Mouse (Mus musculus) thymus, adult 2 months (tissue): ENCODE data around the gene Mcm2. TPM values are rescaled to one million over a fixed set of nuclear protein-coding genes. Genes with fewer than 3 reads are reported as not detected.

Experiments used
- DNase-seq: peaks from one replicate; pipeline ENCODE4 v3.0.0; 2021
- H3K27ac ChIP-seq: fragments of 200-500 bp; 2 replicates; pipeline ENCODE4 v1.5.1; 2012; ENCODE audit warnings: low read length, control low read depth; ENCODE audit not compliant: control insufficient read depth, insufficient read depth
- H3K27me3 ChIP-seq: fragments of 200-500 bp; 2 replicates; pipeline ENCODE4 v1.6.1; 2012; ENCODE audit warnings: mild to moderate bottlenecking, low read length, moderate library complexity, mixed read lengths; ENCODE audit not compliant: control insufficient read depth, insufficient read depth
- H3K36me3 ChIP-seq: fragments of 200-500 bp; 2 replicates; pipeline ENCODE4 v1.6.1; 2012; ENCODE audit warnings: mild to moderate bottlenecking, low read length, moderate library complexity; ENCODE audit not compliant: control insufficient read depth, insufficient read depth
- H3K4me1 ChIP-seq: fragments of 200-500 bp; replicated peaks from 2 replicates; pipeline ENCODE4 v1.6.1; 2012; ENCODE audit warnings: low read length; ENCODE audit not compliant: control insufficient read depth, insufficient read depth
- H3K4me3 ChIP-seq: fragments of 200-500 bp; 2 replicates; pipeline ENCODE4 v1.5.1; 2012; ENCODE audit warnings: mild to moderate bottlenecking, low read length, control low read depth, moderate library complexity; ENCODE audit not compliant: control insufficient read depth, insufficient read depth
- CTCF ChIP-seq: fragments of 200-500 bp; IDR thresholded peaks from 2 replicates; pipeline ENCODE4 v1.5.1; 2012; ENCODE audit warnings: mild to moderate bottlenecking, control low read depth, low read length, moderate library complexity, borderline replicate concordance; ENCODE audit not compliant: control insufficient read depth, poor library complexity, insufficient read depth; ENCODE audit errors: extremely low read depth
- POLR2A ChIP-seq: fragments of 200-500 bp; IDR thresholded peaks from 2 replicates; pipeline ENCODE4 v1.6.1; 2012; ENCODE audit warnings: mild to moderate bottlenecking, low read length, control low read depth, moderate library complexity; ENCODE audit not compliant: control insufficient read depth, poor library complexity, insufficient read depth; ENCODE audit errors: extremely low read depth
- WGBS: fragments of 180-500 bp; shearing (Covaris S2); methylation state at CpG from one replicate; pipeline ENCODE4 v1.1.7; 2018; 5-methylcytosine and 5-hydroxymethylcytosine counted together
- polyA plus RNA-seq: library from polyadenylated mRNA; depleted of rRNA; stranded (reverse); fragments of >200 nt; gene quantifications from 2 replicates; pipeline ENCODE4 v1.2.3, GENCODE M21; 2012

Mcm2 gene
- polyA plus RNA-seq, 1 experiment = 169 TPM

DNA sequence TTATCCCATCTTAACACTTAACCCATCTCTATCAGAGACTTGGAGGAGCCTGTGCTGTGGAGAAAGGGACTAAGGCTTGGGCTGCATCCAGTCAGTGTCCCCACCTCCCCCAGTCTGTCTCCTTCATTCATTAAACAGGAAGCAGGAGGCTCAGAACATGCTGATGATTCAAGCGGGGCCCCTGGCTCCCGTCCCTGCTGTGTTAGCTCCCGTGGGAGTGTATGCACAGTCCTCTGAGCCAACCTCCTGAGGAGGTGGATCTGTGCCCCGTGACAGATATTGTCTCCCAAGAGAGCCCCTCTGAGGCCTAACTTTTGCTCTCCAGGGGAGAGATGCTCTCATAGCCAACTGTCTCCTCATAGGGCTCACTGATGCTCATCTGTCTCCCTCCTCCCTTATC, 36.2 kb upstream of the Mcm2 start:
- DNase-seq = no peak
- H3K27me3 ChIP-seq = no peaks in the 10 kb centered on the region
- 63% methylated on average over 4 of the region's 4 CpGs for WGBS

DNA sequence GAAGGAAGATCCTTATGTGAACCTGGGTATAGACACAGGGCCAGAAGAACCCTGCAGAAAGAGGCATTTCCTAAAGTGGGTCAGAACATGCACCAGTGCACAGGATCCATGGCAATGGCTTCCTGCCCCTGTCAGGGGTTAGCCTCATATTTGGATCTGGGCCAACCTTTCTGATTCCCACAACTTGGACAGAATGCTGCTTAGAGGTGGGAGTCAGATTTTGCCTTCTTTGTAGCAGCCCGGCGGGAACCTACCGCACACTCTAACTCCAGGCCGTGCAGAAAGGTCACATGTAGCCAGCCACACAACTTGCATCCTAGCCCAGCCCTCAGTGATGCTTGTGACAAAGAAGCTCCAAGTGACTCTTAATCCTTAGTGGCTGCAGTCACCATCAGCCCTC, 35.6 kb upstream of the Mcm2 start:
- WGBS = 96% methylated on average over 4 of the region's 4 CpGs

More for the DNA sequence above, 36.2 kb upstream of the Mcm2 start:
- Histone ChIP-seq H3K27ac (no peak overlapping the region), H3K36me3 (no peaks in the 10 kb centered on the region), H3K4me3 (no peak overlapping the region), H3K4me1 (peaks cover 38% of the 10 kb centered on the region)
- TF ChIP-seq CTCF (no peak), POLR2A (no peak)

DNA sequence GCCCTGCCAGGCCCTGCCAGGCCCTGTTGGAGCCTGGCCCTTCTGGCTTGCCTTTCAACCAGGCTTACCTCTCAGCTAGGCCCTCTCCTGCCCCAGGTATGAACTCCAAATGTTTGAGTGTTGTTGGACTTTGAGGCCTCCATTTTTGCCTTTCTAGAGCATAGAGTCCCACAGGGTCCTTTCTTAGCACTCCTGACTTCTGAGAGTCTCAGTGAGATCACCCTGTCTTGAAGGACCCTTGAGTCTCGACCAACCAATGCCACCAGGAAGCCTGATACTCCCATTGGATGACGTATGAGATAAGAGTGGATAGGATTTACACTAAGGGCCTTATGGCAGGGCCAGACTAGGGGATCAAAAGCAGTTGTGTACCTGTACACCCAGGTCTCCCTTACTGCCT, 32.9 kb upstream of the Mcm2 start:
- no peaks in the 10 kb centered on the region for H3K27me3 ChIP-seq
- WGBS = 88% methylated on average over 2 of the region's 2 CpGs
- H3K36me3 ChIP-seq = no peaks in the 10 kb centered on the region
- H3K27ac ChIP-seq = no peak overlapping the region
- peaks cover 18% of the 10 kb centered on the region for H3K4me1 ChIP-seq
- no peak overlapping the region for H3K4me3 ChIP-seq
- DNase-seq = no peak
- TF ChIP-seq POLR2A (no peak), CTCF (no peak)

More for the DNA sequence above, 35.6 kb upstream of the Mcm2 start:
- Histone ChIP-seq H3K4me1 (peaks cover 32% of the 10 kb centered on the region), H3K27ac (no peak overlapping the region), H3K36me3 (no peaks in the 10 kb centered on the region), H3K27me3 (no peaks in the 10 kb centered on the region), H3K4me3 (no peak overlapping the region)
- no peak for TF ChIP-seq POLR2A
- no peak for TF ChIP-seq CTCF
- DNase-seq = no peak

DNA sequence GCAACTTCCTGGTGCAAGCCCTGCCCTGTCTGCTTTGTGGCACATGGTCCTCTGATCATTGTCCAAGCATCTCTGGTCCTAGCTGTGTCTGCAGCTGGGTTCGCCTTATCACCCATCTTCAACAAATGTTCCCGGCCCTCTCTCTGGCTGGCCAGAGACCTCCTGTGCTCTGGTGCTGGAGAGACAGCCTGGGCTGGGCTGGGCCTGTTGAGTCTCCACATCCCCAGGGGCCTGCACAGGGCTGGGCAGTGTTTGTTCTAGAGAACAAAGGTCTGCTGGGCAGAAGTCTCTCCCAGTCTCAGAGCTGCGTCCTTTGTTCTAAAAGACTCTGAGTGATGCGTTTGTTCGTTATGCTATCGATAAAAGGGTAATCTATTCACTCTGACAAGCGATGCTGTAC, 31.5 kb upstream of the Mcm2 start:
- Histone ChIP-seq H3K4me1 (peaks cover 25% of the 10 kb centered on the region), H3K4me3 (no peak overlapping the region), H3K27me3 (no peaks in the 10 kb centered on the region), H3K27ac (no peak overlapping the region), H3K36me3 (no peaks in the 10 kb centered on the region)
- TF ChIP-seq POLR2A (no peak), CTCF (no peak)
- DNase-seq = no peak
- 94% methylated on average over 7 of the region's 7 CpGs for WGBS

DNA sequence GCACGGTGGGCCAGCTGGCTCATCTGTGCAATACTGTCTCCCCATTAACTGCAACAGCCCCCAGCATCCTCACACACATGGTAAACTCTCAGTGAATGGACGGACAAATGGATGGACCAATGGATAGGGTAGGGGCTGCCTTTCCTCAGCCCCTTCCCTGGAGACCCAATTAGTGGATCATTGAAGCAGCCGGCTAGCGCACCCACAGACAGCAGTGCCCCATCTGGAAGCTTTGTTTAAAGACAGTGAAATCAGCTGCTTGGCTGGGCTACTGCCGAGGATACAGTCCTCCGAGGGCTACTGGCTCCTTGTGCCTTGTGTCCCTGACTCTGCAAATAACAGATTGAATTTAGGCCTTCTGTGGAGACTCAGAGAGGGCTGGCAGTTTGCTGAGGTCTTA, 30.9 kb upstream of the Mcm2 start:
- Histone ChIP-seq H3K4me3 (no peak overlapping the region), H3K36me3 (no peaks in the 10 kb centered on the region), H3K27me3 (no peaks in the 10 kb centered on the region), H3K4me1 (peaks cover 29% of the 10 kb centered on the region), H3K27ac (no peak overlapping the region)
- 94% methylated on average over 6 of the region's 6 CpGs for WGBS
- TF ChIP-seq CTCF (no peak), POLR2A (no peak)
- no peak for DNase-seq

DNA sequence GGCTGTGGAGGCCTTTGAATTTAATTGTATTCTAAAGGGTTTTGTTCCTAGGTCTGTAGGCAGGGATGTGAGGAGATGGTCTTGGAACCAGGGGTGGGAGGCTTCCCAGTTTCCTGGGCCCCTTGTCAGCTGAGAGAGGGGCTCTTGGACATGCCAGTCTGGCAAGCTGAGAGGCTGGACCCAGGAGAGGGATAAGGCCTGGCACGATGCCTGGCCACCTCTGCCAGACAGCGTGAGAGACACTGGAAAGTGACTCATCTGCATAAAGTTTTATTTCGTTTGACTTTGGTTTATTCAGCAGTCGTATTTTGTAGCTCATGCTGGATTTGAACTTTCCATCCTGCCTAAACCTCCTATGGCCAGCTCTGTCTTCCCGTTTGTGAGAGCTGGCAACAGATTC, 30.0 kb upstream of the Mcm2 start:
- Histone ChIP-seq H3K27me3 (no peaks in the 10 kb centered on the region), H3K27ac (no peak overlapping the region), H3K36me3 (no peaks in the 10 kb centered on the region), H3K4me1 (peaks cover 36% of the 10 kb centered on the region), H3K4me3 (no peak overlapping the region)
- TF ChIP-seq POLR2A (no peak), CTCF (no peak)
- no peak for DNase-seq
- 90% methylated on average over 5 of the region's 5 CpGs for WGBS

DNA sequence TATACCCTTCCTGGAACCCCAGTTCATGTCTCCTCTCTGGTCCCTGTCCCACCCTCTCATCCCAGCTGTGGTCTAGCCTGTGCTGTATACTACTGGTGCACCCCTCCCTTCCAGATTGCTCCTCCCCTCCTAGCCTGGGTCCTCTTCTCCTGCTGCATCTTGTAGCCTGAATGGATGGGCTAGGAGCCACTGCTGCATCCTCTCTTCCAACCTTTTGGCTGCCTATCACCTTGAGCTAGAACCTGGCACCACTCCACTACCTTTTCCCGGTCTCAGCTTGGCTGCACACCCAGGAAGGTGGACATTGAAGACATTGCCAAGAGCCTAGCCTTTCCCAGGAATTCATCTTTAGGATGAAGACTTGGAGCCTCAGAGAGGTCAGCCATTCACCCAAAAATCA, 29.4 kb upstream of the Mcm2 start:
- TF ChIP-seq POLR2A (no peak), CTCF (no peak)
- Histone ChIP-seq H3K36me3 (no peaks in the 10 kb centered on the region), H3K4me3 (no peak overlapping the region), H3K27ac (no peak overlapping the region), H3K27me3 (no peaks in the 10 kb centered on the region), H3K4me1 (peaks cover 36% of the 10 kb centered on the region)
- 91% methylated on average over 1 of the region's 1 CpGs for WGBS
- no peak for DNase-seq
